Mouse (Mus musculus) lung, embryonic 16.5 days (tissue): ENCODE data around the gene Pdpn. TPM values are rescaled to one million over a fixed set of nuclear protein-coding genes. Genes with fewer than 3 reads are reported as not detected.

ENCODE experiments used
- ATAC-seq: fragments of 200-750 bp; cut with Nextera tagmentation; 2 replicates; pipeline ENCODE4 v1.8.0; 2017; ENCODE audit warnings: low read depth, mild to moderate bottlenecking, moderate library complexity
- H3K27ac ChIP-seq: fragments of 300-500 bp; sonication (generic); 2 replicates; pipeline ENCODE4 v1.5.1; 2014; ENCODE audit warnings: mild to moderate bottlenecking, control low read depth, low read length
- H3K27me3 ChIP-seq: fragments of 300-500 bp; sonication (generic); 2 replicates; pipeline ENCODE4 v1.6.1; 2014; ENCODE audit warnings: low read depth, low read length, mixed read lengths; ENCODE audit not compliant: control insufficient read depth, insufficient read depth
- H3K36me3 ChIP-seq: fragments of 300-500 bp; sonication (generic); 2 replicates; pipeline ENCODE4 v1.6.1; 2014; ENCODE audit warnings: low read length; ENCODE audit not compliant: control insufficient read depth, insufficient read depth
- H3K4me1 ChIP-seq: fragments of 300-500 bp; sonication (generic); replicated peaks from 2 replicates; pipeline ENCODE4 v1.6.1; 2014; ENCODE audit warnings: low read length, mixed read lengths; ENCODE audit not compliant: control insufficient read depth, insufficient read depth
- H3K4me2 ChIP-seq: fragments of 300-500 bp; sonication (generic); 2 replicates; pipeline ENCODE4 v1.6.1; 2014; ENCODE audit warnings: low read depth, low read length, control low read depth
- H3K4me3 ChIP-seq: fragments of 300-500 bp; sonication (generic); 2 replicates; pipeline ENCODE4 v1.5.1; 2014; ENCODE audit warnings: mild to moderate bottlenecking, low read length, control low read depth
- H3K9ac ChIP-seq: fragments of 300-500 bp; sonication (generic); 2 replicates; pipeline ENCODE4 v1.6.1; 2014; ENCODE audit warnings: low read length, control low read depth
- H3K9me3 ChIP-seq: fragments of 300-500 bp; sonication (generic); 2 replicates; pipeline ENCODE4 v1.6.1; 2016; ENCODE audit warnings: low read length; ENCODE audit not compliant: control insufficient read depth
- WGBS: fragments of 180-500 bp; shearing (Covaris S2); extraction: QIAGEN DNeasy Blood & Tissue Kit; methylation state at CpG from one replicate; pipeline ENCODE4 v1.1.7; 2014; 5-methylcytosine and 5-hydroxymethylcytosine counted together
- polyA plus RNA-seq: library from polyadenylated mRNA; unstranded; fragments of >200 nt; fragmentation: Nextera tagmentation; extraction: Ambion mirVana; gene quantifications from 2 replicates; pipeline ENCODE4 v1.2.1, GENCODE M21; 2015

Gene Pdpn
- polyA plus RNA-seq, 1 experiment from 2014 or later: 58.2 TPM

- no peak for ATAC-seq
- H3K9ac ChIP-seq: no peak overlapping the region
- H3K27ac ChIP-seq: no peak overlapping the region
- no peak overlapping the region for H3K4me2 ChIP-seq
- 0 out of 2 replicates have a peak, but pooled peaks cover 3% of the 10 kb centered on the region for H3K4me1 ChIP-seq
- 47% methylated on average over 6 of the region's 8 CpGs for WGBS
- H3K4me3 ChIP-seq: no peak overlapping the region
- H3K9me3 ChIP-seq: no peaks in the 10 kb centered on the region
- H3K27me3 ChIP-seq: no peaks in the 10 kb centered on the region
- H3K36me3 ChIP-seq: no peaks in the 10 kb centered on the region
Observed at GRCm38 (mm10) chr4:143259718-143260349, 39.5 kb downstream of the Pdpn start.

GRCm38 (mm10) chr4:143258517-143258916, 40.8 kb downstream of the Pdpn start:
- H3K9ac ChIP-seq: no peak overlapping the region
- H3K36me3 ChIP-seq: no peaks in the 10 kb centered on the region
- peak overlapping the region; percentile 40 for H3K4me2 ChIP-seq
- 0 out of 2 replicates have a peak, but pooled peaks cover 3% of the 10 kb centered on the region for H3K4me1 ChIP-seq
- no peak overlapping the region for H3K27ac ChIP-seq
- no peaks in the 10 kb centered on the region for H3K27me3 ChIP-seq
- WGBS: 35% methylated on average over 19 of the region's 19 CpGs
- no peak overlapping the region for H3K4me3 ChIP-seq
- H3K9me3 ChIP-seq: no peaks in the 10 kb centered on the region
- peak; percentile 49; the same call in 1 of the 2 replicates for ATAC-seq

GRCm38 (mm10) chr4:143257971-143258370, 41.4 kb downstream of the Pdpn start:
- 0 out of 2 replicates have a peak, but pooled peaks cover 3% of the 10 kb centered on the region for H3K4me1 ChIP-seq
- 48% methylated on average over 6 of the region's 6 CpGs for WGBS
- H3K9ac ChIP-seq: no peak overlapping the region
- H3K36me3 ChIP-seq: no peaks in the 10 kb centered on the region
- H3K27ac ChIP-seq: no peak overlapping the region
- H3K27me3 ChIP-seq: no peaks in the 10 kb centered on the region
- ATAC-seq: no peak
- no peak overlapping the region for H3K4me3 ChIP-seq
- no peak overlapping the region for H3K4me2 ChIP-seq
- H3K9me3 ChIP-seq: no peaks in the 10 kb centered on the region

- Histone ChIP-seq H3K27me3 (no peaks in the 10 kb centered on the region), H3K4me2 (no peak overlapping the region), H3K4me3 (no peak overlapping the region), H3K36me3 (no peaks in the 10 kb centered on the region), H3K9me3 (no peaks in the 10 kb centered on the region), H3K27ac (0 out of 2 replicates have a peak overlapping the region, but pooled peaks have one; percentile 27), H3K9ac (no peak overlapping the region), H3K4me1 (0 out of 2 replicates have a peak, but pooled peaks cover 3% of the 10 kb centered on the region)
- WGBS: 56% methylated on average over 8 of the region's 8 CpGs
- ATAC-seq: no peak
Observed at GRCm38 (mm10) chr4:143255541-143255940, 43.8 kb downstream of the Pdpn start.

GRCm38 (mm10) chr4:143253356-143253755, 46.0 kb downstream of the Pdpn start:
- no peak for ATAC-seq
- WGBS: 69% methylated on average over 1 of the region's 1 CpGs
- no peaks in the 10 kb centered on the region for H3K36me3 ChIP-seq
- H3K27me3 ChIP-seq: no peaks in the 10 kb centered on the region
- H3K9me3 ChIP-seq: no peaks in the 10 kb centered on the region
- no peak overlapping the region for H3K9ac ChIP-seq
- H3K27ac ChIP-seq: no peak overlapping the region
- H3K4me1 ChIP-seq: no peaks in the 10 kb centered on the region
- no peak overlapping the region for H3K4me3 ChIP-seq
- no peak overlapping the region for H3K4me2 ChIP-seq

- ATAC-seq: no peak
- 76% methylated on average over 5 of the region's 5 CpGs for WGBS
- no peaks in the 10 kb centered on the region for H3K36me3 ChIP-seq
Observed at GRCm38 (mm10) chr4:143248050-143248449, 51.3 kb downstream of the Pdpn start.

GRCm38 (mm10) chr4:143241294-143241693, 58.1 kb downstream of the Pdpn start:
- Histone ChIP-seq H3K27ac (no peak overlapping the region), H3K9ac (no peak overlapping the region), H3K9me3 (no peaks in the 10 kb centered on the region), H3K27me3 (no peaks in the 10 kb centered on the region), H3K36me3 (no peaks in the 10 kb centered on the region), H3K4me3 (no peak overlapping the region), H3K4me1 (no peaks in the 10 kb centered on the region), H3K4me2 (no peak overlapping the region)
- no peak for ATAC-seq
- WGBS: 74% methylated on average over 9 of the region's 9 CpGs

More at GRCm38 (mm10) chr4:143248050-143248449, 51.3 kb downstream of the Pdpn start:
- 0 out of 2 replicates have a peak, but pooled peaks cover 2% of the 10 kb centered on the region for H3K9me3 ChIP-seq
- no peak overlapping the region for H3K27ac ChIP-seq
- no peaks in the 10 kb centered on the region for H3K27me3 ChIP-seq
- no peaks in the 10 kb centered on the region for H3K4me1 ChIP-seq
- no peak overlapping the region for H3K4me2 ChIP-seq
- H3K4me3 ChIP-seq: no peak overlapping the region
- no peak overlapping the region for H3K9ac ChIP-seq

- Histone ChIP-seq H3K4me2 (no peak overlapping the region), H3K4me3 (no peak overlapping the region), H3K4me1 (no peaks in the 10 kb centered on the region), H3K27me3 (no peaks in the 10 kb centered on the region), H3K9me3 (no peaks in the 10 kb centered on the region; the same call in 1 of the 2 replicates), H3K36me3 (no peaks in the 10 kb centered on the region), H3K27ac (no peak overlapping the region), H3K9ac (no peak overlapping the region)
- ATAC-seq: no peak
- 92% methylated on average over 9 of the region's 9 CpGs for WGBS
Observed at GRCm38 (mm10) chr4:143239615-143240201, 59.7 kb downstream of the Pdpn start.

- H3K36me3 ChIP-seq: no peaks in the 10 kb centered on the region
- no peak overlapping the region for H3K27ac ChIP-seq
- H3K9me3 ChIP-seq: peaks cover 5% of the 10 kb centered on the region
- WGBS: 84% methylated on average over 5 of the region's 5 CpGs
- no peaks in the 10 kb centered on the region for H3K27me3 ChIP-seq
- H3K9ac ChIP-seq: no peak overlapping the region
- no peak overlapping the region for H3K4me3 ChIP-seq
- no peaks in the 10 kb centered on the region for H3K4me1 ChIP-seq
- ATAC-seq: no peak
- no peak overlapping the region for H3K4me2 ChIP-seq
Observed at GRCm38 (mm10) chr4:143239117-143239516, 60.2 kb downstream of the Pdpn start.
